Mouse (Mus musculus): ENCODE results near the gene Vamp2. TPM values are rescaled to one million over a fixed set of nuclear protein-coding genes. Genes with fewer than 3 reads are reported as not detected.
A peak's percentile ranks its signal among the peaks of the same experiment; 100 is the strongest.

Vamp2 gene
- polyA plus RNA-seq, 1 experiment from 2014 or later: 50.3 TPM

DNA sequence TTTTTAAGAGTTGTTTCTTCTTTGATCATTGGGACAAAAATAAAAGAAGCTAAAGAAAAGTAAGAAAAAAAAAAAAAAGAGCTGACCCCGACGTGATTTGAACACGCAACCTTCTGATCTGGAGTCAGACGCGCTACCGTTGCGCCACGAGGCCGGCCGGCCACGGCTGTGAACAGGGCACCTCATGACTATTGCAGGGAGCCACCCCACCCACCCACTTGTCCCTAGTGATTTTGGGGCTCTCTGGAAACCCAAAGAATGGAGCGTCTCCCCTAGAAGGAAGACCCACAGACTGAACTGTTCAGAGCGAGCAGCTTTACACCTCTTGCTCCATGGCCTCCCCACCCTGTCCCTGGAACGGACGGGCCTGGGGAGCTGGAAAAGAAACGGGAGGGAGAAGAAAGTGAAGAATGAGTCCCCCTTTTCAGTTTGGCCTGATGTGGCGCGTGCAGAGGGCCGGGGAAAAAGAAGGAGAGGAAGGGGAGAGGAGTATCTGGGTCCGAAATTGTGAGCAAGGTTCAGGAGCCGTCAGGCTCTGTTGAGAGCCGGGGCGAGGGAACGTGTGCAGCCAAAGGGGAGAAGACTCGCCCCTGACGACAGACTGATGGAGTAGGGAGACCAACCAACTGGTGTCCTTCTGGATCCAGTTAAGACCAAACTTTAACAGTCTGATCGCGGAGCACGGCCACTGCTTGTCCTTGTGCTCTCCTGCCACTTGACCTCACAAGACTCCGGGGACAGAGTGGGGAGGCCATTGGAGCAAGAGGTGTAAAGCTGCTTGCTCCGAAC is 24.7 kb upstream of the Vamp2 start:
- peak overlapping the region; percentile 63 for H3K4me3 ChIP-seq (ENCODE audit: low read depth, low read length)
- WGBS: under 1% methylated on average over 31 of the region's 31 CpGs

DNA sequence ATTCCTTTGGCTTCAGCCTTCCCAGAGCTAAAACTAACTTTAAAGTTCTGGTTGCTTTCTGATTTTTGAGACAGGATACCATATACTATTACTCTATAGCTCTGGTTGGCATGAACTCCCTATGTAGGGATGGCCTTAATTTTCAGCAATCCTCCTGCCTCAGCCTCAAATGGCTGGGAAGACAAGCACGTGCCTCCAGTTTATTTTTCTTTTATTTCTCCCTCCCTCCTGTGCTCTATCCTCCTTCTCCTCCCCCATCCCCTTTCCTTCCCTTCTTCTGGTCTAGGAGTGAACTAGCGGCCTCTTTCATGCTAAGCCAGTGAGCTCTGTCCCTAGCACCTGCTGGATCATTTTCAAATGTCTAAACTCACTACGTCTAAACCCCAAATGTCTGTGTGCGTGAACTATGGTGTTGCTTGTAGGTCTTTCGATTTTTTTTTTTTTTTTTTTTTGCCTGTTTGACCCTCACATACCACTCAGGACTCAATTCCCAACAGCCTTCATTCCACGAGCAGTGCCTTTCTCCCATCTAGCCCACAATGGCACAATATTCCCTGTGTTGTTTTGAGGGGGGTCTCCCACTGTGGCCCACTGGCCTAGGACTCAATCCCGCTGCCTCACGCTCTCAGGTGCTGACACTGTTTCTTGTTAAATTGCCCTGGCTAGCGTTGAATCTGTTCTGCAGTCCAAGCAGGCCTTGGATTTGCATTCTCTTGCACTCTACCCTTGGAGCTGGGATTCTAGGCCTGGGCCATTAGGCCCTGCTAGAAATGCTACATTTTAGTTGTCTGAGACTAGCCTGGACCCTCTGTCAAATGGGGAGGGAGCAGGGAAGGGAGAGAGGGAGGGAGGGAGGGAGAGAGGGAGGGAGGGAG is 23.8 kb upstream of the Vamp2 start:
- WGBS: 73% methylated on average over 9 of the region's 9 CpGs
- no peak for TF ChIP-seq CTCF (IDR thresholded peaks at IDR 0.05; ENCODE audit: low read depth)
- Histone ChIP-seq H3K4me2 (replicated peaks; ENCODE audit: low read depth) (peak overlapping the region; percentile 95), H3K9ac (ENCODE audit: low read depth, low read length) (0 out of 2 replicates have a peak overlapping the region, but pooled peaks have one; percentile 55), H3K27ac (ENCODE audit: low read depth, low read length) (no peak overlapping the region), H3K4me3 (ENCODE audit: low read depth, low read length) (peak overlapping the region; percentile 63), H3K36me3 (ENCODE audit: control insufficient read depth, insufficient read depth) (no peaks in the 10 kb centered on the region), H3K4me1 (replicated peaks; ENCODE audit: control insufficient read depth, insufficient read depth, low read length) (peaks cover 13% of the 10 kb centered on the region; the same call in 1 of the 2 replicates), H3K27me3 (replicated peaks; ENCODE audit: control insufficient read depth, insufficient read depth, low read length) (no peaks in the 10 kb centered on the region), H3K9me3 (ENCODE audit: control insufficient read depth) (no peaks in the 10 kb centered on the region)
- ATAC-seq: no peak

More for the DNA sequence above, 24.7 kb upstream of the Vamp2 start:
- Histone ChIP-seq H3K9me3 (ENCODE audit: control insufficient read depth) (no peaks in the 10 kb centered on the region), H3K27me3 (replicated peaks; ENCODE audit: control insufficient read depth, insufficient read depth, low read length) (no peaks in the 10 kb centered on the region), H3K36me3 (ENCODE audit: control insufficient read depth, insufficient read depth) (no peaks in the 10 kb centered on the region), H3K9ac (ENCODE audit: low read depth, low read length) (peak overlapping the region; percentile 55), H3K4me1 (replicated peaks; ENCODE audit: control insufficient read depth, insufficient read depth, low read length) (peaks cover 13% of the 10 kb centered on the region; the same call in 1 of the 2 replicates), H3K27ac (ENCODE audit: low read depth, low read length) (peak overlapping the region; percentile 79), H3K4me2 (replicated peaks; ENCODE audit: low read depth) (peak overlapping the region; percentile 95)
- peak; percentile 37; the same call in 1 of the 2 replicates for ATAC-seq
- no peak for TF ChIP-seq CTCF (IDR thresholded peaks at IDR 0.05; ENCODE audit: low read depth)

DNA sequence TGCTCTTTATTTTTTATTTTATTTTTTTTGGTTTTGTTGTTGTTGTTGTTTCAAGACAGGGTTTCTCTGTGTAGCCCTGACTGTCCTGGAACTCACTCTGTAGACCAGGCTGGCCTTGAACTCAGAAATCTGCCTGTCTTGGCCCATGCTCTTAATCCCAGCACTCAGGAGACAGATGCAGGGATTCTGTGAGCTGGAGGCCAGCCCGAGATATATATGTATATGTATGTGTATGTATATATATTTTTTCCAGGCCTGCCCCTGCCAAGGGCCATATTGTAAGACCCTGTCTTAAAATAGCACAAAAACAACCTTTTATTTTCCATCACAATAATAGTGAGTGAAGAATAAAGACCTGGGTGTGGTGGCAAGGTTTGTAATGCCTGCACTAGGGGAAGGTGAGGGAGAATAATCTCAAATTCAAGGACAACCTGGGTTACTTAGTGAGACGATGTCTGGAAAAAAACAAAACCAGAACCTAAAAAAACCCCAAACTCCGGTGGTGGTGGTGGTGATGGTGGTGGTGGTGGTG is 22.8 kb upstream of the Vamp2 start:
- Histone ChIP-seq H3K4me3 (ENCODE audit: low read depth, low read length) (no peak overlapping the region), H3K4me2 (replicated peaks; ENCODE audit: low read depth) (peak overlapping the region; percentile 69)
- no peak for TF ChIP-seq CTCF (IDR thresholded peaks at IDR 0.05; ENCODE audit: low read depth)

DNA sequence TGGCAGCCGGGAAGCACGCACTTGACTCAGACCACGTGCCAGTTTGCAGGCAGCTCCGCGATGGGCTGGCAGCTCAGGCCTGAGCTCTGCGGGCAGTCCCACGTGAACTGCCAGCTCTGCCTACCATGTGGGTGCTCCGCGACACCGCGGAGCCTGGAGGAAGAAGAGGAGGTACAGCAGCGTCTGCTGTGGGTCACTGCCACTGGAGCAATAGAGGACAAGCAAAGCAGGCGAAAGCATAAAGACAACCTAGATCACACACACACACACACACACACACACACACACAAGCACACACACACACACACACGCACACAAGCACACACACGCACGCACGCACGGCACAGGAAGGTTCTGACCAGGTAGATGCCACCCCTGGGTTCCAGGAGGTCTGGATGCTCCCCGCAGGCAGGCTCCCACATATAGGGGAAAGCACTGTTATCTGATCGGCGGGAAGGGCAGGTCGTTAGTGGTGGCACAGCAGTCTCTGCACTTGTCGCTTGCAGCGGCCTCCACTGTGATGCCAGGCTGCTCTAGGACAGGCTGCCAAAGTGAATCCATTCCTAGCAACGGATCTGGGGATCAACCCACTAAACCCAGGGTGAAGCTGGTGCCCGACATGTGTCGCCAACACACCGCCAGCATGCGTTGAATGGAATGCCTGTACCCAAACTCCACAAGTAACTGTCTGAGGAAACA is 22.0 kb upstream of the Vamp2 start:
- Histone ChIP-seq H3K27ac (ENCODE audit: low read depth, low read length) (no peak overlapping the region), H3K9me3 (ENCODE audit: control insufficient read depth) (no peaks in the 10 kb centered on the region), H3K27me3 (replicated peaks; ENCODE audit: control insufficient read depth, insufficient read depth, low read length) (no peaks in the 10 kb centered on the region), H3K4me3 (ENCODE audit: low read depth, low read length) (peak overlapping the region; percentile 29), H3K9ac (ENCODE audit: low read depth, low read length) (no peak overlapping the region), H3K36me3 (ENCODE audit: control insufficient read depth, insufficient read depth) (no peaks in the 10 kb centered on the region), H3K4me2 (replicated peaks; ENCODE audit: low read depth) (peak overlapping the region; percentile 69), H3K4me1 (replicated peaks; ENCODE audit: control insufficient read depth, insufficient read depth, low read length) (peaks cover 9% of the 10 kb centered on the region; the same call in 1 of the 2 replicates)
- ATAC-seq: no peak
- WGBS: 3% methylated on average over 29 of the region's 29 CpGs
- no peak for TF ChIP-seq CTCF (IDR thresholded peaks at IDR 0.05; ENCODE audit: low read depth)

More for the DNA sequence above, 22.8 kb upstream of the Vamp2 start:
- Histone ChIP-seq H3K9ac (ENCODE audit: low read depth, low read length) (no peak overlapping the region), H3K36me3 (ENCODE audit: control insufficient read depth, insufficient read depth) (no peaks in the 10 kb centered on the region), H3K9me3 (ENCODE audit: control insufficient read depth) (no peaks in the 10 kb centered on the region), H3K27me3 (replicated peaks; ENCODE audit: control insufficient read depth, insufficient read depth, low read length) (no peaks in the 10 kb centered on the region), H3K27ac (ENCODE audit: low read depth, low read length) (no peak overlapping the region), H3K4me1 (replicated peaks; ENCODE audit: control insufficient read depth, insufficient read depth, low read length) (peaks cover 13% of the 10 kb centered on the region; the same call in 1 of the 2 replicates)
- WGBS: 70% methylated on average over 3 of the region's 3 CpGs
- ATAC-seq: no peak

DNA sequence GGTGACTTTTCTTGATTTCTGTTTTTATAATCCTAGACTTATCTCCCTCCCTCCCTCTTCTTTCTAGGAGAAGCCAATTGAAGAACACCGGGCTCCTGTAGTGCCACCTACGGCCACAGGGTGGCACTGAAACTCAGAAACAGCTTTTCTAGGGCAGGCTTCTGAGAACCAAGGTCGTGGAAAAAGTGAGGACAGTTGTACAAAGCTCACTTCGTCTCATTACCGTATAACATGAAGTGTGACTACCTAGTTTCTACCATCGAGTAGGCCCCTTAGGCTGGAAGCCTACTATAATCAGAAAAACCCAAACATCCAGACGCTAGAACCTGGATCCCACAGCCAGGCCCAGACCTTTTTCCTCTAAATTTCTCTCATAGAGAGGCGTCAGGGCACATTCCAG is 21.3 kb upstream of the Vamp2 start:
- H3K27ac ChIP-seq (ENCODE audit: low read depth, low read length): peak overlapping the region; percentile 2; the same call in 1 of the 2 replicates

More for the DNA sequence above, 21.3 kb upstream of the Vamp2 start:
- Histone ChIP-seq H3K36me3 (ENCODE audit: control insufficient read depth, insufficient read depth) (no peaks in the 10 kb centered on the region), H3K9ac (ENCODE audit: low read depth, low read length) (no peak overlapping the region), H3K4me2 (replicated peaks; ENCODE audit: low read depth) (peak overlapping the region; percentile 69), H3K9me3 (ENCODE audit: control insufficient read depth) (no peaks in the 10 kb centered on the region), H3K4me3 (ENCODE audit: low read depth, low read length) (peak overlapping the region; percentile 29; the same call in 1 of the 2 replicates), H3K4me1 (replicated peaks; ENCODE audit: control insufficient read depth, insufficient read depth, low read length) (peaks cover 6% of the 10 kb centered on the region; the same call in 1 of the 2 replicates), H3K27me3 (replicated peaks; ENCODE audit: control insufficient read depth, insufficient read depth, low read length) (no peaks in the 10 kb centered on the region)
- ATAC-seq: 0 out of 2 replicates have a peak, but pooled peaks have one; percentile 5
- 8% methylated on average over 8 of the region's 8 CpGs for WGBS
- TF ChIP-seq CTCF (IDR thresholded peaks at IDR 0.05; ENCODE audit: low read depth): peak; percentile 90

Data from intestine, postnatal 0 days (tissue).